Mouse (Mus musculus) G1E (cell line): Measurements from ENCODE around the gene Lrp5.

Experiments
- CTCF ChIP-seq: IDR thresholded peaks from 2 replicates; pipeline ENCODE4 v1.5.1; 2012; ENCODE audit warnings: low read depth, low read length, inconsistent platforms, mixed read lengths
- GATA1 ChIP-seq: IDR thresholded peaks from 2 replicates; pipeline ENCODE4 v1.6.1; 2012; ENCODE audit warnings: borderline replicate concordance, low read length, inconsistent platforms, mixed read lengths
- GATA2 ChIP-seq: IDR thresholded peaks from 2 replicates; pipeline ENCODE4 v1.6.1; 2012; ENCODE audit warnings: low read depth, low read length, inconsistent platforms, borderline replicate concordance
- POLR2AphosphoS5 ChIP-seq: IDR thresholded peaks from 2 replicates; pipeline ENCODE4 v1.6.1; 2012; ENCODE audit warnings: low read depth, low read length, inconsistent platforms; ENCODE audit not compliant: insufficient replicate concordance

GRCm38 (mm10) chr19:3673149-3673548, 13.2 kb downstream of the Lrp5 start:
- TF ChIP-seq CTCF (no peak), GATA1 (no peak), POLR2AphosphoS5 (no peak), GATA2 (no peak)
